Mouse (Mus musculus): ENCODE measurements around the gene Prrc2a. TPM values are rescaled to one million over a fixed set of nuclear protein-coding genes. Genes with fewer than 3 reads are reported as not detected.

The Prrc2a gene
- total RNA-seq, 1 experiment from 2014 or later, result 110 TPM

GRCm38 (mm10) chr17:35164218-35164567 lies 504 bp downstream of the Prrc2a start:
- ATAC-seq (replicated peaks; ENCODE audit: low read depth, poor library complexity, severe bottlenecking), result no peak

DNA sequence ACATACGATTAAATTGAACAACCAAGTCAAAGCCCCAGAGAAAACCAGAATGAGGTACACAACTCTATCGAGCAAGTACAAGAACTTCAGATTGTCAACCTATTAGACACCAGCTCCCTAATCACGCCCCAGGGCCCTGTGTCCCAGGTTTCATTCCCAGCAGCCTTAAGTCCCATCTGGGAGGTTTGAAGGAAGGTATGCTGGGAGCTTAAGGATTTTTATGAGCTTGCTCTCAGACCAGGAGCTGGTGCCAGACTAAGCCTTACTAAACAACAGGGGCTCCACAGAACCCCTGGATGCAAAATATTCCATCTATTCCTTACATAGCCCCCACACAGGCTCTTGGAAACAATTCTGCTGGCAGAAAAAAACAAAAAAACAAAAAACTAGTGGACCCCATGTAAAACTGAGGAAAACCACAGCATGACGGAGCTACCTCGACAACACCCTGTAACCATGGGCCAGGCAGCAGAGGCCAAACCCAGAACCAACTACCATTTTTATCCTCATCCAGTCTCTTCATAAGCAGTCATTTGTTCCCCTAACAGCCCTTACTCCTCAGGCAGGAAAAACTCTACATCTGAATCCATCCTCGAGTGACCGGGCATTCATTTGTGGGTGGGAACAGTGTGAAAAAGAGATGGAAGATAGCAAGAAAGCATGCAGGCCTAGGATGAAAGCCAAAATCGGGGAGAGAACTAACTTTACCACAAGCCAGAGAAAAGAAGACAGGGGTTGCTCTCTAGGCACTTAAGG lies 1.2 kb downstream of the Prrc2a start:
- ATAC-seq (replicated peaks; ENCODE audit: low read depth, poor library complexity, severe bottlenecking), result no peak

DNA sequence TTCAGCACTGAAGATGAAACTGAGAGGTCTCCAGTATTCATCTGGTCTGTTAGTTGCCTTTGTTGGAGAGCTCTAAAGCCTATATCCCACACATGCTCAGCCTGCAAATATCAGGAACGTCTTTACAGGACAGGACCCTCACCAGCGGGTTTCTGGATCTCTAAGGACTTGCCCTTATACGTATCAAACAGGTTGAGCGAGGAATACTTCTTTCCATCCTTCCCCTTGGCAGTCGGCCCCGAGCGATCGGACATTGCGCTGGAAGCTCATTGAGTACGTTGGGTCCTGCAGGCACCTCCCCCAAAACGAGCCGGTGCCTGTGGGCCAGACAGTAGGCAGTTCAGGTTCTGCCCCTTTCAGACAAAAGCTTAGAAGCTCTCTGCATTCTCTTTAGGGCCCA lies 2.0 kb downstream of the Prrc2a start:
- no peak for ATAC-seq (replicated peaks; ENCODE audit: low read depth, poor library complexity, severe bottlenecking)

- ATAC-seq (replicated peaks; ENCODE audit: low read depth, poor library complexity, severe bottlenecking), result no peak
Observed at GRCm38 (mm10) chr17:35162121-35162520, 2.6 kb downstream of the Prrc2a start.

DNA sequence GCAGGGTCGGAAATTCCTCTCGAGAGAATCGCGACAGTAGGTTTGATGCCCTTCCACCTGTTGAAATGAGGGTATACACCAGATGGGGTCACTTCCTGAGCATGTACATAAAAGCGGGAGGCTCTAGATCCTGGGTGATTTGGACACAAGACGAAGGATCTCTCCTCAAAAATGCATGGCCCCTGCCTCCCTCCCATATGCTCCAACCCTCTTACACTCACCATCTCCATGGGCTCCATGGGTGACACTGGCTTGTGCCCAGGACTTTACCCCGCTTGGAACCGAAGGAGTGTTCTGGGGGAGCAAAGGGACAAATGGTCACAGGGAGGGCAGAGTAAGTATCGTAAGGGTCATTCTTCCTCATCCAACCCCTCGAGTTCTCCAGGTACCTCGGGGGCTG lies 3.3 kb downstream of the Prrc2a start:
- no peak for ATAC-seq (replicated peaks; ENCODE audit: low read depth, poor library complexity, severe bottlenecking)

DNA sequence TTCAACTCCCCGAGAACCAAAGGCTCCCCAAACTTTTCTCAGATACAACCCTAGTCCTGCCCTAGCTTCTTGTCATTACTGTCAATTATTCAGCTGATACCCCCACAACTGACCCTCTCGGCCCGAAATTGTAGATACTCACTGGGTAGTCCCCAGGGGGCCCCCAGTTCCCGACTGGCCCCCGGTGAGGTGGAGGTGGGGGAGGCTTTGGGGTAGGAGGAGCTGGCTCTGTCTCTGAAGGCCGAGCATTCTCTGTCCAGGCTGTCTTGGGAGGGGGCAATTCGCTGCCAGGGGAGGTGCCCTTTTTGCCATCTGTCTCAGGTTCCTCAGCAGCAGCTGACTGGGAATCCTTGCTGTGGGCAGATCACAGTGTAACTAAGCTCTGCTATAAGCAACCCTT lies 5.1 kb downstream of the Prrc2a start:
- no peak for ATAC-seq (replicated peaks; ENCODE audit: low read depth, poor library complexity, severe bottlenecking)

- no peak for ATAC-seq (replicated peaks; ENCODE audit: low read depth, poor library complexity, severe bottlenecking)
Observed at GRCm38 (mm10) chr17:35158850-35159593, 5.7 kb downstream of the Prrc2a start.

DNA sequence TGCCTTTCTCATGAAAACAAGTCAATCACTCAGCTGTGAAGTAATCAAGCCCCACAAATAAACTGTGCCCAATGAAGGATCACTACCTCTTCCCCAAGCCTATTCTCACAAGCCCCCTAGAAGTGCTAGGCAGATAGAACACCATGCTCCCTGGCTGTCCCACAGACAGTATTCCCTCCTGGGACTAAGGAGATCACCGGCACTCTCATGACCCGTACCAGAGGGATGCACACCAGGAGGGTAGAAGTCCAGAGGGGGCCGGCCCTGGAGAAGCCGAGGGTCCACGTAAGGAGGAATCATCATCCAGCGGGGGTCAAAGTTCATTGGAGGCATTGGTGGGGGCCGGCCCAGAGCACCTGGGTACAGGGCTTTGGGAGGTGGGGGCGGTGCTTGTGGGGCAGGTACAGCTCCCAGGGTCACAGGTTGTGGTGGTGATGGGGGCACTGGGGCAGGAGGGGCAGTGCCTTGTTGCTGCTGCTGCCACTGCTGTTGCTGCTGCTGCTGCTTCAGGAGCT lies 7.0 kb downstream of the Prrc2a start:
- no peak for ATAC-seq (replicated peaks; ENCODE audit: low read depth, poor library complexity, severe bottlenecking)

GRCm38 (mm10) chr17:35157254-35157653 lies 7.4 kb downstream of the Prrc2a start:
- no peak for ATAC-seq (replicated peaks; ENCODE audit: low read depth, poor library complexity, severe bottlenecking)

GRCm38 (mm10) chr17:35156461-35157200 lies 8.1 kb downstream of the Prrc2a start:
- ATAC-seq (replicated peaks; ENCODE audit: low read depth, poor library complexity, severe bottlenecking), result no peak

DNA sequence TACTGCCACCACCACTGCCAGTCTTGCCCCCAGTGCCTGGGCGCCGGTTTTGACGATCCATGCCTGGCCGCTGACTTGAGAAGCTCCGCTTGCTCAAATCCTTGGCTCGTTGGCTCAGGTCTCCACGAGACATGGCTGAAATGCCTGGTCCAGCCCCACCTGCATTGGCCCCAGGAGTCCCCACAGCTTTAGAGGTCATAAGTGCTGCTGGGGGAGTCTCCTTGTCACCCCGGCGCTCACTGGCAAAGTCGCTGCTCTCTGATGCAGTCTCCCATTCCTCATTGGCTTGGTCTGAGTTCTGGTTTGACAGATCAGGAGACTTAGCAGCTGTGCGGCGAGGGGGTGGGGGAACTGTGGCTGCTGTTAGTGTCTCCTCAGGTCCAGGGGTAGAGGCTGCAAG lies 9.2 kb downstream of the Prrc2a start:
- no peak for ATAC-seq (replicated peaks; ENCODE audit: low read depth, poor library complexity, severe bottlenecking)

GRCm38 (mm10) chr17:35154616-35155015 lies 10.1 kb downstream of the Prrc2a start:
- ATAC-seq (replicated peaks; ENCODE audit: low read depth, poor library complexity, severe bottlenecking), result no peak

DNA sequence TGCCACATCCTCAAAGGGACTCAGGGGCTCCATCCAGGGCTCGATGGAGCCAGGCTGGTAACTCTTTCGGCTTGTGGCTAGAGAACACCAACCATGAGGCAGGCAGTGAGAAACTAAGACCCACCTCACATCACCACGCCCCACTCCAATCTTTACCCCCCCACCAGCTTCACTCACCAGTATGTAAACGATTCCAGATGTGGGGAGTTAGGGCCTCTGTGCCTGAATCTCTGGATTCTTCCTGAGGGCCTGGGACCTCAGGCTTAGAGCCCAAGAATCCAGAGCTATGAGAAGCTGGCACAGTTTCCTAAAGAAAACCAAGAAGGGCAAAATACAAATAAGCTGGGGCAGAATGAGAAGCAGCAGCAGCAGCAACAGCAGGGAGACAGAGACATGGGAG lies 10.8 kb downstream of the Prrc2a start:
- ATAC-seq (replicated peaks; ENCODE audit: low read depth, poor library complexity, severe bottlenecking), result no peak

GRCm38 (mm10) chr17:35153077-35153476 lies 11.6 kb downstream of the Prrc2a start:
- no peak for ATAC-seq (replicated peaks; ENCODE audit: low read depth, poor library complexity, severe bottlenecking)

DNA sequence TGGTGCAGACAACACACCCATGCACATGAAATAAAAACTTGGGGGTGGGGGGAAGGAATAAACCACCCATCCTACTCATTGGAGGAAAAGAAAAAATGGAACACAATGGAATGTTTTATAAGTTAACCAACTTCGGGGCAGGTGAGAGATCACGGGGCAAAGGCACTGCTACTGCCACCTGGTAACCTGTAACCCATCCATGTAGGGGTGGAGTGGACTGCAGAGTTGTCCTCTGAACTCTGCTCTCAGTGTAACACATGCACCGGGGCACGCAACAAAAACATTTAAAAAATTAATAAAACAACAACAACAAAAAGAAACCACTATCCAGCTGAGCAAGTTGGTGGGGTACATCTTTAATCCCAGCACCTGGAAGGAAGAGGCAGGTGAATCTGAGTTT lies 12.6 kb downstream of the Prrc2a start:
- no peak for ATAC-seq (replicated peaks; ENCODE audit: low read depth, poor library complexity, severe bottlenecking)

DNA sequence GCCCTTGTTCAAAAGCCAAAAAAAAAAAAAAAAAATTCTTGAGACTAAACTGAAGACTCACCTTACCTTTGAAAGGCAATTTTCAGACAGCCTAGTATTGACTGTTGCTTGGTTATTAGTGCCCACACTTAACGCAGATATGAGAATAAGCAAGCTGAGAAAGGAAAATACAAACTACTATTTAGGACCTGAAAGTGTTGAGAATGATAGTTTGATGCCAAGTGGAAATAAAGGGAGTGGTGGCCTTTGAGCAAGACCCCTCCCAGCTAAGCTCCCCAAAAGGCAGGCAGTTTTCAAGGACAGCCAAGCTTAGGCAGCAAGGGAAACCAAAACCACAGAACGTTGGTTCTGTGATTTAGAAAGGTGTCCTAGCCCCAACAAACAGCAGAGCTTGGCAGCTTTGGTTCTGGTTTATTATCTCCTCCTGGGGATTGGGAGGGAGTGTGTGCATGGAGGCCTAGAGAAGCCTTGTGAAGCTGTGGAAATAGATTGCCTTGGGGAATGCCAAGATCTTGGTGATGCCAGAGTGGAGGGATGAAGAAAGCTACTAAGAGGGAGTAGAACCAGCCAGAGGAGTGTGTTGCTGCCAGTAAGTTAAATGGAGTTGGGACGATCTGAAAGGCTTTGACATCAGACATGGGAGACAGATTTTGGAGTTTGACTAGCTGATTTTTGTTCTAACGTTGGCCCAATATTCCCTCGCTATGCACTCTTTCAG lies 16.6 kb downstream of the Prrc2a start:
- no peak for ATAC-seq (replicated peaks; ENCODE audit: low read depth, poor library complexity, severe bottlenecking)

DNA sequence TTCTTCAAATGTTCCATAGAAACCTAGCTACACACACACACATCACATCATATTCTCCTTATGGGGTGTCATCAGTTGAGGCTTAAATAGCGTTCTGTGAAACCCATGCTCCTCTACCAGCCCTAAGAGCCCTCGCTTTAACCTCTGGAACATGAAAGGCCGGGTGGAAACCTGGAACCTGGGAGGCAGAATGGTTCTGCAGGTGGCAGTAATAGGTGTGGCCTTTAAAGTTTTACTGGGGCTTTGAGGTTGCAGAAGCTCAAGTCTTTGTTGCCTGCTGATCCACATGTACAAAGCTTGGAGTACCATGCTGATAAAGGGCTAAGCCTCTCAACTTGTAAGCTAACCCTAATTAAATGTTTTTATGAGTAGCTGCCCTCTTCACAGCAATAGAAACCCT lies 17.3 kb downstream of the Prrc2a start:
- no peak for ATAC-seq (replicated peaks; ENCODE audit: low read depth, poor library complexity, severe bottlenecking)

- no peak for ATAC-seq (replicated peaks; ENCODE audit: low read depth, poor library complexity, severe bottlenecking)
Observed at GRCm38 (mm10) chr17:35146139-35146538, 18.6 kb downstream of the Prrc2a start.

DNA sequence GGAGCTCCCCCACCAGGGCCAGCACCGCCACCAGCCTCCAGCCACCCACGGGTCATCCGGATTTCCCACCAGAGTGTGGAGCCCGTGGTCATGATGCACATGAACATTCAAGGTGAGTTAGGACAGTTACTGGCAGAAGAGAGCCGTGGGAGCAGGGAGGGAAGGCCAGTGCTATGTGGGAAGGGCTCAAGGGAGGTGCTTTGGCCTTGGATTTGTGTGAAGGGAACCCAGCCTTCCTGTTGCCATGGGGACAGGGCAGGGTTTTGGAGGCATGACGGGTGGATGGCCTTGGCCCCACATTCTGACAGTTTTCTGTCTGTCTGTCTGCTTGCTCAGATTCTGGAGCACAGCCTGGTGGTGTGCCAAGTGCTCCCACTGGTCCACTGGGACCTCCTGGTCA lies 22.7 kb downstream of the Prrc2a start:
- ATAC-seq (replicated peaks; ENCODE audit: low read depth, poor library complexity, severe bottlenecking), result no peak

DNA sequence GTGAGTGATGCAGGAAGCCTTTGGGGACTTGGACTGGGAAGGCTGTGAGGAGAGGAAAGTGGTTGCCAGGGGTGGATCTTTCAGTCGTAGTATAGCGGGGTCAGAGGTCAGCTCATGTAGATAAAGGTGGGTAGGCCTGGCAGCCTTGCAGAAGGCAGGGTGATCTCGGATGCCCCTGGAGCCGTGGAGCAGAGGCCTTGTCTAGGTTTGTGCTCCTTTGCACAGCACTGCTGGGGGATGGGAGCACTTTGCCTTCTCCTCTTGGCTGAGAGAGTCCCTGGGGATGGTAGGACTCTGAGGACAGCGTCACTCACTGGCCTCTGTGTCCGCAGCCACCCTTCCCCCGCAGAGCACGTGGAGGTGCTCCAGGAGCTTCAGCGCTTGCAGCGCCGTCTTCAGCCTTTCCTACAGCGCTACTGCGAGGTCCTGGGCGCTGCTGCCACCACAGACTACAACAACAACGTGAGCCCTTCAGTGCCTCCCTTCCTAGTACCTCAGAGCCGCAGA lies 24.2 kb downstream of the Prrc2a start:
- ATAC-seq (replicated peaks; ENCODE audit: low read depth, poor library complexity, severe bottlenecking), result no peak
